Mouse (Mus musculus): Measurements from ENCODE around the gene Cx3cr1. TPM values are rescaled to one million over a fixed set of nuclear protein-coding genes. Genes with fewer than 3 reads are reported as not detected.

The Cx3cr1 gene
- polyA plus RNA-seq, 1 experiment from 2014 or later: 9.0 TPM

GRCm38 (mm10) chr9:119950434-119950833, 119.2 kb downstream of the Cx3cr1 start:
- no peak overlapping the region for H3K27ac ChIP-seq
- ATAC-seq (ENCODE audit: low FRiP score) (no peak; the same call in 1 of the 2 replicates), DNase-seq (ENCODE audit: low spot score) (no peak)
- no peaks in the 10 kb centered on the region for H3K27me3 ChIP-seq (ENCODE audit: control insufficient read depth, insufficient read depth, low read length)
- no peaks in the 10 kb centered on the region for H3K9me3 ChIP-seq (ENCODE audit: control insufficient read depth, low read length)
- 43% methylated on average over 6 of the region's 6 CpGs for WGBS
- no peaks in the 10 kb centered on the region for H3K4me1 ChIP-seq (replicated peaks; ENCODE audit: control insufficient read depth, insufficient read depth, low read length)
- H3K4me2 ChIP-seq (replicated peaks): no peak overlapping the region
- H3K9ac ChIP-seq: no peak overlapping the region
- H3K4me3 ChIP-seq (replicated peaks; ENCODE audit: low read length): no peak overlapping the region
- H3K36me3 ChIP-seq (replicated peaks; ENCODE audit: control insufficient read depth, insufficient read depth): no peaks in the 10 kb centered on the region

DNA sequence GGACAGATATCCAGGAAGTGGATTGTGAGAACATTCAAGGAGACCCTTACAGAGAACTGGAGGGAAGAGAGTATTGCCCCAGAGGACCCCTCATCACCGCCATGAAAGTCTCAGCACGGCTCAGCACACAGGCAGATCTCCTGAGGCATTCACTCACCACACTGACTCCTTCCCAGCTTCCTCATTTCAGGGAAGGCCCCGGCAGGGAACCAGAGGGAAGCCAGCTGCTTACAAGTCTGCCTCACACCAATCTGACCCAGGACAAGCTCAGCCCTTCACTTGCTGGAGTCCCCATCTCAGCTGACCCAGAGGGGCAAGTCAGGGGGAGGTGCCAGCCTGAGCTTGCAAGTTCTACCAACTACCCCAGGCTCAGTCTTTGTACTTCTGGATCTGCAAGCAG, 120.9 kb downstream of the Cx3cr1 start:
- 54% methylated on average over 3 of the region's 3 CpGs for WGBS
- Histone ChIP-seq H3K27ac (no peak overlapping the region), H3K9ac (no peak overlapping the region), H3K36me3 (replicated peaks; ENCODE audit: control insufficient read depth, insufficient read depth) (no peaks in the 10 kb centered on the region), H3K9me3 (ENCODE audit: control insufficient read depth, low read length) (no peaks in the 10 kb centered on the region), H3K4me2 (replicated peaks) (no peak overlapping the region), H3K4me1 (replicated peaks; ENCODE audit: control insufficient read depth, insufficient read depth, low read length) (no peaks in the 10 kb centered on the region), H3K4me3 (replicated peaks; ENCODE audit: low read length) (no peak overlapping the region), H3K27me3 (ENCODE audit: control insufficient read depth, insufficient read depth, low read length) (no peaks in the 10 kb centered on the region)
- ATAC-seq (ENCODE audit: low FRiP score): no peak
- DNase-seq (ENCODE audit: low spot score): no peak

DNA sequence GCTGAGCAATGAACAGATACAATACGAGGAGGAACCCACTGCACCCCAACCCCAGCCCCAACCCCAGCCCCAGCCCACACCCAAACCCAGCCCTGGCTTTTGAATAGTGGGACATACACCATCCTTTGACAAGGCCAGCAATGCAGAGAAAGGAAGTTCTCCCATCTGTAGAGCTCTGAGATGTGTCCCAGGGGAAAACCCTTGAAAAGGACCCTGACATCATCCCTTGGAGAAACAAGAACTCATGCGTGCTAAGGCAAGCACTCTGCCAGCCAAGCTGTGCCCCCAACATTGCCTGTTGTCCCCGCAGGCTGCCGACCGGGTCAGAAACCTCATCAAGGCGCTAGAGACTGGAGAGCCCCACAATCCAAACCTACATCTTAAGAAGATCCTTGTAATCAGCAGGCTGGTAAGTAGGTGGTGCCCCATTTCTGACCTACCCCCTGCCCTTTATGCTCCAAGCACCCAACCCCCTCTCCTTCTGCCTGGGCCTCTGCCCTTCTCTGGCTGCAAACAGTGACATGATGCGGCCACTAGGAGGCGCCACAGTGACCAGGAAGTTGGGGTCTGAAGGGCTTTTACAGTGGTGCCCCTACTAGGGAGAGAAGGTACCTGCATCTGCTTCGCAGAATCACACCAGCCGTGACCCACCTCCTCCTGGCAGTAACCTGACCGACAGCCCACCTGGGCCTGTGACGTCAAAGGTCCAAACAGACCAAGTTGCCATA, 124.3 kb downstream of the Cx3cr1 start:
- Histone ChIP-seq H3K36me3 (replicated peaks; ENCODE audit: control insufficient read depth, insufficient read depth) (no peaks in the 10 kb centered on the region), H3K27ac (no peak overlapping the region), H3K4me2 (replicated peaks) (no peak overlapping the region), H3K4me3 (replicated peaks; ENCODE audit: low read length) (no peak overlapping the region), H3K4me1 (replicated peaks; ENCODE audit: control insufficient read depth, insufficient read depth, low read length) (no peaks in the 10 kb centered on the region), H3K9me3 (ENCODE audit: control insufficient read depth, low read length) (no peaks in the 10 kb centered on the region), H3K9ac (no peak overlapping the region), H3K27me3 (ENCODE audit: control insufficient read depth, insufficient read depth, low read length) (no peaks in the 10 kb centered on the region)
- DNase-seq (ENCODE audit: low spot score) (no peak), ATAC-seq (ENCODE audit: low FRiP score) (no peak)
- 74% methylated on average over 12 of the region's 12 CpGs for WGBS

DNA sequence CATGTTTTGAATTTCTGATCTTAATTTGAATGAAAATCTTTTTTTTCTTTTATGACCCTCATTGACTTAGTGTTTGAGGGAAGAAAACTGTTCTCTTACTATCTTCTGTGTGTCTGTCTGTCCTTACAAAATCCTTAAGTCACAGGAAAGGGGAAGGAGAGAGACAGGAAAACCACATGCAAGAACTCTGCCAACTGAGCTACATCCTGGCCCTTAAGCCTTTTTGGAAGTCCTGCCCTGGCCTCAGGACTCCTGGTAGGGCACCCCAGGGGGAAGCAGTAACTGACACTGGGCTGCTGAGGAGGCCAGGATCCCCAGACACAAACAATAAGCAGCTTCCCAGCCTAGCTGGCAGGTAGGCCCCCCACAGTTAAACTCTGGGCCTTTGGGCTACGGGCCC, 126.4 kb downstream of the Cx3cr1 start:
- no peaks in the 10 kb centered on the region for H3K9me3 ChIP-seq (ENCODE audit: control insufficient read depth, low read length)
- ATAC-seq (ENCODE audit: low FRiP score): no peak
- no peaks in the 10 kb centered on the region for H3K4me1 ChIP-seq (replicated peaks; ENCODE audit: control insufficient read depth, insufficient read depth, low read length)
- 64% methylated on average over 1 of the region's 1 CpGs for WGBS
- no peaks in the 10 kb centered on the region for H3K36me3 ChIP-seq (replicated peaks; ENCODE audit: control insufficient read depth, insufficient read depth)
- DNase-seq (ENCODE audit: low spot score): no peak
- no peak overlapping the region for H3K9ac ChIP-seq
- no peak overlapping the region for H3K4me3 ChIP-seq (replicated peaks; ENCODE audit: low read length)
- no peak overlapping the region for H3K4me2 ChIP-seq (replicated peaks)
- no peaks in the 10 kb centered on the region for H3K27me3 ChIP-seq (ENCODE audit: control insufficient read depth, insufficient read depth, low read length)
- no peak overlapping the region for H3K27ac ChIP-seq

DNA sequence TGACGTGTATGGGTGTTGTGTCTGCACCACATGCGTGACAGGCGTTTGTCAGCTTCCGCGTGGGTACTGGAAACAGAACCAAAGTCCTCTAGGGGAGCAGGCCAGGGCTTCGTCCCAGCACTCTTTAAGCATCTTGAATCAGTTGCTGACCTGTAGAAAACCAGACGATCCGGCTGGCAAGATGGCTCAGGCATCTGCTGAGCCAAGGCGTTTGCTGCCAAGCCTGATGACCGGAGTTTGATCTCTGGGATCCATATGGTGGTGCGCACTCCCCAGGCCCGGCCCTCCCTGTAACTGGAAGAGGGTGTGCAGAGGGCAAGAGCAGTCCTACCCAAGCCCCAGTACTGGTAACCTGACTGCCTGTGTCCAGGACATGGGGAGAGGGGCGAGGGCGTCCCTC, 127.8 kb downstream of the Cx3cr1 start:
- Histone ChIP-seq H3K9me3 (ENCODE audit: control insufficient read depth, low read length) (no peaks in the 10 kb centered on the region), H3K27ac (no peak overlapping the region), H3K4me3 (replicated peaks; ENCODE audit: low read length) (no peak overlapping the region), H3K4me2 (replicated peaks) (no peak overlapping the region), H3K27me3 (ENCODE audit: control insufficient read depth, insufficient read depth, low read length) (no peaks in the 10 kb centered on the region), H3K4me1 (replicated peaks; ENCODE audit: control insufficient read depth, insufficient read depth, low read length) (peaks cover 3% of the 10 kb centered on the region; the same call in 1 of the 2 replicates), H3K9ac (no peak overlapping the region), H3K36me3 (replicated peaks; ENCODE audit: control insufficient read depth, insufficient read depth) (no peaks in the 10 kb centered on the region)
- DNase-seq (ENCODE audit: low spot score) (no peak), ATAC-seq (ENCODE audit: low FRiP score) (no peak)
- WGBS: 81% methylated on average over 14 of the region's 14 CpGs

DNA sequence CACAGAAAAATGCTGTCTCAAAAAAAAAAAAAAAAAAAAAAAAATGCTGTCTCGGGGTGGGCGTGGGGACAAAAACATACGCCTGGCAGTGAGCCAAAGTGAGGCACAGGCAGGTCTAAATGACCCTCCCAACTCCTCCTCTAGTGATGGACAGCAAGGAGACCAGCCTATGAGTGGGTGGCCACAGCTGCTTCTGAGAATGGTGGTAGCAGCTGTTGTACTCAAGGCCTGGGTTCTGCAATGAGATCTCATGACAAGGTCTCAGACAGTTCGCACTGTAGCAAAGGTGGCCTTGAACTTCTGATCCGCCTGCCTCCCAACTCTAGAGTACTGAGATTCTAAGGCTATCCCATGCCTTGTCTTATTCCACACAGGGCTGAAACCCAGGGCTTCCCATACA, 128.3 kb downstream of the Cx3cr1 start:
- Histone ChIP-seq H3K4me3 (replicated peaks; ENCODE audit: low read length) (no peak overlapping the region), H3K27me3 (ENCODE audit: control insufficient read depth, insufficient read depth, low read length) (no peaks in the 10 kb centered on the region), H3K36me3 (replicated peaks; ENCODE audit: control insufficient read depth, insufficient read depth) (no peaks in the 10 kb centered on the region), H3K9ac (no peak overlapping the region), H3K4me2 (replicated peaks) (no peak overlapping the region), H3K9me3 (ENCODE audit: control insufficient read depth, low read length) (no peaks in the 10 kb centered on the region), H3K4me1 (replicated peaks; ENCODE audit: control insufficient read depth, insufficient read depth, low read length) (peaks cover 7% of the 10 kb centered on the region; the same call in 1 of the 2 replicates), H3K27ac (no peak overlapping the region)
- no peak for DNase-seq (ENCODE audit: low spot score)
- ATAC-seq (ENCODE audit: low FRiP score): no peak
- 87% methylated on average over 5 of the region's 5 CpGs for WGBS

DNA sequence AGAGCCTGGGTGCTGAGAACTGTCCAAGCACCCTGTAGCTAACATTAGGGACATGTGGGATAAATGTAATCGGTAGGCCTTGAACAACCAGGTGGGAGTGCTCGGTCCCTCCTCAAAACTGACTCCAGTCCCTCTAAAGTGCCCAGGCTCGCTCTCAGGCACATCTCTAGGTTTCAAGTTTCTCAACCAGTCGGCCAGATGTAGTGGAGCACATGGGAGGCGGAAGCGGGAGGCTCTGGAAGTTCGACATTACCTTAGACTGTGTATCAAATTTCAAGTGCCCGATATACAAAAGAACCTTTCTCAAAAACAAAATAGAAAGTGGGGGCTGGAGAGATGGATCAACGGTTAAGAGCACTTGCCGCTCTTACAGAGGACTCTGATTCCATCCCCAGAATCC, 130.0 kb downstream of the Cx3cr1 start:
- ATAC-seq (ENCODE audit: low FRiP score) (no peak), DNase-seq (ENCODE audit: low spot score) (no peak)
- Histone ChIP-seq H3K27me3 (ENCODE audit: control insufficient read depth, insufficient read depth, low read length) (no peaks in the 10 kb centered on the region), H3K36me3 (replicated peaks; ENCODE audit: control insufficient read depth, insufficient read depth) (no peaks in the 10 kb centered on the region), H3K4me3 (replicated peaks; ENCODE audit: low read length) (no peak overlapping the region), H3K27ac (no peak overlapping the region), H3K9me3 (ENCODE audit: control insufficient read depth, low read length) (no peaks in the 10 kb centered on the region), H3K4me1 (replicated peaks; ENCODE audit: control insufficient read depth, insufficient read depth, low read length) (peaks cover 9% of the 10 kb centered on the region; the same call in 1 of the 2 replicates), H3K4me2 (replicated peaks) (no peak overlapping the region), H3K9ac (no peak overlapping the region)
- 80% methylated on average over 10 of the region's 10 CpGs for WGBS

DNA sequence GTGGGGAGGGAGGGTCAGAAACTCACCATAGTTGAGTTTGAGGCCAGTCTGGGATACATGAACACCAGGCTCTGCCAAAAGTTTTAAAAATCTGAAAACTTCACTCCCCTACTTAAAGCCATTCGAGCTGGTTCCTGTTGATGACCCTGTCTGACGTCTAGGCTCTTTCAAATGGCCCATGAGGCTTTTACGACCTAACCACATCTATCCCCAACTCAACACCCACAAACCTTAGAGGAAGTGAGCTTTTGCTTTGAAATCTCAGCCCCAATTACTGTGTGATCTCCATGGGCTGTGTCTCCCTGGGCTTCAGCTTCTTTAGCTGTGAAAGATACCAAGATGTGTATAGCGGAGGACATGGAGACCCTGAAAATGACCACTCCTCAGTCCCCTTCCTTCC, 131.2 kb downstream of the Cx3cr1 start:
- H3K4me3 ChIP-seq (replicated peaks; ENCODE audit: low read length): no peak overlapping the region
- no peaks in the 10 kb centered on the region for H3K36me3 ChIP-seq (replicated peaks; ENCODE audit: control insufficient read depth, insufficient read depth)
- H3K9me3 ChIP-seq (ENCODE audit: control insufficient read depth, low read length): no peaks in the 10 kb centered on the region
- no peaks in the 10 kb centered on the region for H3K27me3 ChIP-seq (ENCODE audit: control insufficient read depth, insufficient read depth, low read length)
- WGBS: 92% methylated on average over 4 of the region's 4 CpGs
- H3K27ac ChIP-seq: no peak overlapping the region
- H3K4me2 ChIP-seq (replicated peaks): no peak overlapping the region
- H3K9ac ChIP-seq: no peak overlapping the region
- ATAC-seq (ENCODE audit: low FRiP score): no peak
- peaks cover 9% of the 10 kb centered on the region; the same call in 1 of the 2 replicates for H3K4me1 ChIP-seq (replicated peaks; ENCODE audit: control insufficient read depth, insufficient read depth, low read length)
- no peak for DNase-seq (ENCODE audit: low spot score)

GRCm38 (mm10) chr9:119937005-119937773, 132.5 kb downstream of the Cx3cr1 start, which contains the start of the genes Gorasp1 and Ttc21a:
Gorasp1 (minus strand) TSS chr9:119937565.
Ttc21a (plus strand) TSS chr9:119937606.
- Histone ChIP-seq H3K9me3 (ENCODE audit: control insufficient read depth, low read length) (no peaks in the 10 kb centered on the region), H3K4me2 (replicated peaks) (peak within 1 kb of the TSS; percentile 92), H3K4me1 (replicated peaks; ENCODE audit: control insufficient read depth, insufficient read depth, low read length) (peaks cover 9% of the 10 kb centered on the region; the same call in 1 of the 2 replicates), H3K36me3 (replicated peaks; ENCODE audit: control insufficient read depth, insufficient read depth) (peaks cover 5% of the 10 kb centered on the region; the same call in 1 of the 2 replicates), H3K27me3 (ENCODE audit: control insufficient read depth, insufficient read depth, low read length) (no peaks in the 10 kb centered on the region), H3K4me3 (replicated peaks; ENCODE audit: low read length) (peak within 1 kb of the TSS; percentile 90), H3K9ac (peak within 1 kb of the TSS; percentile 96), H3K27ac (peak within 1 kb of the TSS; percentile 79)
- WGBS: 1% methylated on average over 40 of the region's 40 CpGs
- DNase-seq (ENCODE audit: low spot score) (peak; percentile 93), ATAC-seq (ENCODE audit: low FRiP score) (peak; percentile 97)
